Mouse (Mus musculus) lung, embryonic 14.5 days (tissue): ENCODE data around the gene Parp11. TPM values are rescaled to one million over a fixed set of nuclear protein-coding genes. Genes with fewer than 3 reads are reported as not detected.
A peak's percentile ranks its signal among the peaks of the same experiment; 100 is the strongest.

Experiments used
- ATAC-seq: fragments of 200-750 bp; cut with Nextera tagmentation; 2 replicates; pipeline ENCODE4 v1.8.0; 2017; ENCODE audit warnings: mild to moderate bottlenecking, moderate TSS enrichment, moderate library complexity; ENCODE audit not compliant: insufficient read depth
- DNase-seq: peaks from one replicate; pipeline ENCODE4 v3.0.0-alpha.2; 2015
- H3K27ac ChIP-seq: fragments of 300-500 bp; sonication (generic); 2 replicates; pipeline ENCODE4 v1.5.1; 2014; ENCODE audit warnings: low read depth, mild to moderate bottlenecking, moderate library complexity
- H3K27me3 ChIP-seq: fragments of 300-500 bp; sonication (generic); 2 replicates; pipeline ENCODE4 v1.6.1; 2014; ENCODE audit warnings: low read length, control low read depth; ENCODE audit not compliant: insufficient read depth
- H3K36me3 ChIP-seq: fragments of 300-500 bp; sonication (generic); 2 replicates; pipeline ENCODE4 v1.6.1; 2014; ENCODE audit warnings: control low read depth; ENCODE audit not compliant: insufficient read depth
- H3K4me1 ChIP-seq: fragments of 300-500 bp; sonication (generic); 2 replicates; pipeline ENCODE4 v1.6.1; 2014; ENCODE audit warnings: antibody characterized with exemption, control low read depth; ENCODE audit not compliant: insufficient read depth
- H3K4me2 ChIP-seq: fragments of 300-500 bp; sonication (generic); 2 replicates; pipeline ENCODE4 v1.6.1; 2014; ENCODE audit warnings: mild to moderate bottlenecking
- H3K4me3 ChIP-seq: fragments of 300-500 bp; sonication (generic); 2 replicates; pipeline ENCODE4 v1.5.1; 2014; ENCODE audit warnings: low read depth, low read length
- H3K9ac ChIP-seq: fragments of 300-500 bp; sonication (generic); 2 replicates; pipeline ENCODE4 v1.6.1; 2014
- H3K9me3 ChIP-seq: fragments of 300-500 bp; sonication (generic); 2 replicates; pipeline ENCODE4 v1.6.1; 2016; ENCODE audit warnings: low read depth, low read length, control low read depth
- CTCF ChIP-seq: IDR thresholded peaks from 2 replicates; pipeline ENCODE4 v1.5.1; 2016; ENCODE audit warnings: antibody characterized with exemption, low read depth
- WGBS: fragments of 180-500 bp; shearing (Covaris S2); extraction: QIAGEN DNeasy Blood & Tissue Kit; methylation state at CpG from one replicate; pipeline ENCODE4 v1.1.7; 2014; 5-methylcytosine and 5-hydroxymethylcytosine counted together
- polyA plus RNA-seq: library from polyadenylated mRNA; unstranded; fragments of >200 nt; fragmentation: Nextera tagmentation; extraction: Ambion mirVana; gene quantifications from 2 replicates; pipeline ENCODE4 v1.2.1, GENCODE M21; 2014

Gene Parp11
- polyA plus RNA-seq, 1 experiment from 2014 or later = 31.4 TPM

- H3K4me3 ChIP-seq = no peak overlapping the region
- no peak for ATAC-seq
Observed at GRCm38 (mm10) chr6:127448869-127449268, 2.2 kb downstream of the Parp11 start.

GRCm38 (mm10) chr6:127449531-127450422 lies 3.1 kb downstream of the Parp11 start:
- TF ChIP-seq CTCF = no peak
- Histone ChIP-seq H3K9me3 (no peaks in the 10 kb centered on the region), H3K27me3 (no peaks in the 10 kb centered on the region; the same call in 1 of the 2 replicates), H3K4me2 (no peak overlapping the region), H3K36me3 (no peaks in the 10 kb centered on the region), H3K27ac (no peak overlapping the region), H3K4me3 (no peak overlapping the region), H3K4me1 (peaks cover 4% of the 10 kb centered on the region; the same call in 1 of the 2 replicates), H3K9ac (no peak overlapping the region)
- no peak for DNase-seq
- ATAC-seq = no peak
- WGBS = 32% methylated on average over 10 of the region's 10 CpGs

More at GRCm38 (mm10) chr6:127448869-127449268, 2.2 kb downstream of the Parp11 start:
- Histone ChIP-seq H3K27ac (no peak overlapping the region), H3K9ac (no peak overlapping the region), H3K9me3 (no peaks in the 10 kb centered on the region), H3K36me3 (no peaks in the 10 kb centered on the region), H3K4me1 (no peaks in the 10 kb centered on the region), H3K4me2 (no peak overlapping the region), H3K27me3 (no peaks in the 10 kb centered on the region; the same call in 1 of the 2 replicates)
- TF ChIP-seq CTCF = no peak
- 54% methylated on average over 2 of the region's 2 CpGs for WGBS
- no peak for DNase-seq

DNA sequence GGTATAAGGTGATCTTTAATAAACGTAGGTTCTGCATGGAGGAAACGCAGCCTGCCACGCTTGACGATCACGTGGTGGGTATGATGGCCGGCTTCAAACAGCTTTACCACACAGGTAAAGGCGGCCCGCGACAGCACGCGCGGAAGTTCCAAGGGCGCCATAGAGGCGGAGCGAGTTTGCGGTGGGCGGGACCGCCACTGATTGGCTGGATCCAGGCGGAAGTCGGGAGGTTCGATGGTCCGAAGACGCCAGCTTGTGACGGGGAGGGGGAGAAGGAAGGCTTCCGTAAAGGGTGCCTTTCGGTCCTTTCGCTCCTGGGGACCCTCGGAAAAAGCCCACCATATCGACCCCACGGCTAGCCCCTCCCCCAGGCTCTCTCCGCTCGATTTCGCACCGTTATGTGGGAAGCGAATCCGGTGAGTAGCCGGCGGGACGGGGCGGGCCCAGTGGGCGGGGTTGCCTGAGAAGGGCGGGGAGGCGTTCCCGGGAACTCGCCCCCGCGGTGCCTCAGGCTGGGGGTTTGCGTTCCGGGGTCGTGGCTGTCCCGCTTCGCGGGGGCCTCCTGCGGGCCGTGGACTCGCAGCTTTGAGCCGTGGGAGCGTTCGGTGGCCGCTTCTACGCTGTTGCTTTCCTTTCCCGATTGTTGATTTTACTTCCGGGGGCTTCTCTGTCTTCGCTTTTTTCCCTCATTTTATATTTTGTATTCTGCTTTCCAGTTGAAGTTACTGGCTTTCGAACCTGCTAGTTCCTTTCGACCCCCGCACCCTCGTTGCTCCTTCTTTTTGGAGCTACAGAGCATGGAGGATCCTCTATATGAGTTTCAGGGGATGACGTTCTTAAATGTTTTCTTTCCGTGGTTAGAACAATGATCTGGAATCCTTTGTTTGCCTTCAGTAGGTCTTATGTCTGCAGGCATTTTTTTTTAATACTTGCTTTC lies 7.0 kb downstream of the Parp11 start:
- TF ChIP-seq CTCF = no peak
- peaks cover 5% of the 10 kb centered on the region; the same call in 1 of the 2 replicates for H3K4me1 ChIP-seq
- peak overlapping the region; percentile 70 for H3K4me3 ChIP-seq
- H3K27me3 ChIP-seq = no peaks in the 10 kb centered on the region; the same call in 1 of the 2 replicates
- ATAC-seq (peak; percentile 97), DNase-seq (peak; percentile 96)
- no peaks in the 10 kb centered on the region for H3K36me3 ChIP-seq
- H3K27ac ChIP-seq = peak overlapping the region; percentile 86
- no peaks in the 10 kb centered on the region for H3K9me3 ChIP-seq
- H3K9ac ChIP-seq = peak overlapping the region; percentile 79
- peak overlapping the region; percentile 71 for H3K4me2 ChIP-seq
- WGBS = under 1% methylated on average over 70 of the region's 70 CpGs

DNA sequence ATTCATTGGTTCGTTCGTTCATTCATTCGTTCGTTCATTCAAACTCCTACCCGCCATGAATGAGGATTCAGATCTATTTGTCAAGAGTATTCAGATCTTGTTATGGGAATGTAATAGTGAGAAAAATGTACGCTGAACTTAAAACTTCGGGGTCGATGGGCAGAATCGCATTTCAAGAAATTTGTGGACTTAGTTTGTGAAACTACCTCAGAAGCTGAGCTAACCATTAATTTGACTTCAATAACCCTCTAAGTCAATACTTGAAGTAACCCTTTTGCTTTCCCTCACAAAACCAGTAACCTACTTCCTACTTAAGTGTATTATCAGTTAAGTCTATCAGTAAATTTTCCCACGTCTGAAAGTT lies 7.7 kb downstream of the Parp11 start:
- 32% methylated on average over 10 of the region's 10 CpGs for WGBS
- TF ChIP-seq CTCF = no peak

DNA sequence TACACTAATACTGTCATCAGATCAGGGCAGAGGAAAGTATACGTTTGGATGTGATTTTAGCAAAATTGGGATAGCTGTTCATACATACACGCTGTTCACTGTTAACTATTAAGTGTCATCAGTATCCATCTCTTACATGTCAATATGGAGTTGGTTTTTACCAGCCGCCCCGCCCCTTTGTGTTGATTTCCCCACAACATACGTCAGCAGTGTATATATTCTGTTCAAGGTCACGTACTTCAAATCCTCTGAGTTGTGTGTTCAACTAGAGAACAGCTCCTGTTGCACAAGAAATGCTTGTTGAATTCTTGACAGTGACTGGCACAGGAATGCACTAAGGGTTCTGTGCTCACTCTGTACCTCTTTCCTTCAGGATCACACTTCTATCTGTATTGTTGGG lies 8.2 kb downstream of the Parp11 start:
- H3K4me2 ChIP-seq = peak overlapping the region; percentile 71
- no peaks in the 10 kb centered on the region for H3K9me3 ChIP-seq
- H3K27ac ChIP-seq = no peak overlapping the region
- no peak for TF ChIP-seq CTCF
- H3K4me1 ChIP-seq = peaks cover 5% of the 10 kb centered on the region; the same call in 1 of the 2 replicates
- no peaks in the 10 kb centered on the region for H3K36me3 ChIP-seq
- ATAC-seq (no peak), DNase-seq (no peak)
- no peaks in the 10 kb centered on the region; the same call in 1 of the 2 replicates for H3K27me3 ChIP-seq
- peak overlapping the region; percentile 70 for H3K4me3 ChIP-seq
- H3K9ac ChIP-seq = no peak overlapping the region
- WGBS = 74% methylated on average over 6 of the region's 6 CpGs

More for the DNA sequence above, 7.7 kb downstream of the Parp11 start:
- Histone ChIP-seq H3K4me2 (peak overlapping the region; percentile 71), H3K9me3 (no peaks in the 10 kb centered on the region), H3K9ac (peak overlapping the region; percentile 79), H3K27ac (peak overlapping the region; percentile 86; the same call in 1 of the 2 replicates), H3K27me3 (no peaks in the 10 kb centered on the region; the same call in 1 of the 2 replicates), H3K4me3 (peak overlapping the region; percentile 70), H3K36me3 (no peaks in the 10 kb centered on the region), H3K4me1 (peaks cover 5% of the 10 kb centered on the region; the same call in 1 of the 2 replicates)
- ATAC-seq (no peak), DNase-seq (no peak)

DNA sequence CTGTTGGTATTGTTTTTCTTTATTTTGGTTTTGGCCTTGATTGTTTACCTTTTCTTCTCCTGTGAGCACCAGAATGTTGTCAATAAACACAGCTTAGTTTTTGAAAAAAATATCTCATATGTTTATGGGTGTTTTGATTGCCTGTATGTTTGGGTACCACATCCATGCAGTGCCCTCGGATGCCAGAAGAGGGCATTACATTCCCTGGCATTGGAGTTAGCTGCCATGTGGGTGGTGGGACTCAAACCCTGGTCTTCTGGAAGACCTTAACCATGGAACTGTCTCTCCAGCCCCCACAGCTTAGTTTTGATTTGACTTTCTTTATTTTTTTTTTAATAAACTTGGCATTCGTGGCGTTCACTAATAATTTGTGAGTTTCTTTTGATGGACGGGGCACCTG lies 8.8 kb downstream of the Parp11 start:
- H3K4me2 ChIP-seq = no peak overlapping the region
- peaks cover 5% of the 10 kb centered on the region; the same call in 1 of the 2 replicates for H3K4me1 ChIP-seq
- no peak overlapping the region for H3K27ac ChIP-seq
- DNase-seq (no peak), ATAC-seq (no peak)
- no peaks in the 10 kb centered on the region for H3K36me3 ChIP-seq
- WGBS = 95% methylated on average over 4 of the region's 4 CpGs
- H3K9me3 ChIP-seq = no peaks in the 10 kb centered on the region
- H3K9ac ChIP-seq = no peak overlapping the region
- no peak overlapping the region for H3K4me3 ChIP-seq
- 0 out of 2 replicates have a peak, but pooled peaks have one; percentile 20 for TF ChIP-seq CTCF
- no peaks in the 10 kb centered on the region; the same call in 1 of the 2 replicates for H3K27me3 ChIP-seq
